In the genomic region with DNA sequence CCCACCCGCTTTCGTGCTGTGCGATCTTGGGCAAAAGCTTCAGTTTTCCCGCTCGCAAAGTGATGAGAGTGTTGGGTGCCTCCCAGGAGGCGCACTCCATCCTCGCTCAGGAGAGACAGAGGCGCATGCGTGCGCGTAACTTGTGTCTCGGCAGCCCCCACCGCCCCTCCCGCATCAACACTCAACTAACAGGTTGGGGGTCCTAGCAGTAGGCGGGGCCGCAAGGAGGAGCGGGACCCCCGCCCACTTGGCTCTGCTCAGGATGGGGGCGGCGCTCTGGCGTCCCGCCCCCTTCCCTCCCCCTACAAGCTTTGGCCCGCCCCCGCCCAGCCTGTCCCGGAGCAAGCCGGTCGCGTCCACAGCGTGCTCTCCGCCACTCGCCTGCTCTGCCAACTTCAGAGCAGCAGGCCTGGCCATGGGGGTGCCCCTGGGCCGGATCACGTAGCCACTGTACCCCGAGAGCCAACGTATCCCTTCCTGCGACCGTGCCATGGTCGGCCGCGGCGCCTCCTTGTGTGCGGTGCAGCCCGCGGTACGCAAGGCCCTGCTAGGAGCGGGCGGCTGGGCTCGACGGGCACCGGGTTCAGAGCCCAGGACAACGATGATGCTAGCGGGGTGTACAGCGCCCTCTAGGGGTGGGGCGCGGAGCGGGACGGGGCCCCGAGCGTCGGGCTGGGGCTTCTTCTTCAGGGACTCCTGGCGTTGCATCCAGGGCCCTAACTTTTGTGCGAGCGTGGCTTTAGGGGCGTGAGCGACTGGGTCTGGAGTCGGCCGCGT, we compare ENCODE assay signal across 8 mouse cellular contexts. TPM values are rescaled to one million over a fixed set of nuclear protein-coding genes. Genes with fewer than 3 reads are reported as not detected.
DNase-seq lines count a peak whose midpoint lies in the region; ATAC-seq and TF ChIP-seq lines count a peak whose summit lies in the region.
"Had no signal": no experiment of that assay in that cellular context is flagged by ENCODE, and none has a peak within 500 bp of the region (broad histone marks: within the 10 kb centered on the region; RNA-seq: fewer than 3 reads in every experiment).

A gene (plus strand): TSS at position 334 of the 777 bp plus-strand sequence.

- no peak for DNase-seq in G1E (ENCODE audit: low spot score)
- DNase-seq in adrenal gland, postnatal 10 days, result peak; percentile 73
- DNase-seq in forebrain, embryonic 10.5 days (ENCODE audit: extremely low spot score, low spot score), result peak; percentile 83
- peak; percentile 62 to 80 for DNase-seq in kidney, postnatal 25 days
- peak; percentile 35 for DNase-seq in lung, postnatal 0 days (ENCODE audit: low spot score)
- DNase-seq in right cerebral cortex, postnatal 14 days, result peak; percentile 54

- WGBS in forebrain, embryonic 10.5 days, result under 1% methylated on average over 68 of the region's 68 CpGs
- under 1% methylated on average over 67 of the region's 68 CpGs for WGBS in heart, embryonic 16.5 days
- 1% methylated on average over 52 of the region's 68 CpGs for WGBS in lung, postnatal 0 days

- peak; percentile 15; the same call in 1 of the 2 replicates for TF ChIP-seq CTCF in G1E (IDR thresholded peaks at IDR 0.05; ENCODE audit: low read depth, low read length)
- TF ChIP-seq CTCF in lung, postnatal 0 days (IDR thresholded peaks at IDR 0.05), result peak; percentile 79

- H3K9me3 ChIP-seq in G1E (replicated peaks), result peaks cover 54% of the 10 kb centered on the region
- no peaks in the 10 kb centered on the region for H3K9me3 ChIP-seq in forebrain, embryonic 10.5 days
- no peaks in the 10 kb centered on the region for H3K9me3 ChIP-seq in heart, embryonic 16.5 days (replicated peaks; ENCODE audit: control insufficient read depth, low read length)
- no peaks in the 10 kb centered on the region for H3K9me3 ChIP-seq in lung, postnatal 0 days (ENCODE audit: low read length)

- H3K36me3 ChIP-seq in G1E (replicated peaks), result no peaks in the 10 kb centered on the region
- peaks cover 11% of the 10 kb centered on the region for H3K36me3 ChIP-seq in forebrain, embryonic 10.5 days (replicated peaks)
- H3K36me3 ChIP-seq in heart, embryonic 16.5 days (ENCODE audit: control insufficient read depth, insufficient read depth), result no peaks in the 10 kb centered on the region
- H3K36me3 ChIP-seq in lung, postnatal 0 days (ENCODE audit: insufficient read depth, low read length), result no peaks in the 10 kb centered on the region

- peak within 1 kb of the TSS; percentile 79 for H3K4me2 ChIP-seq in heart, embryonic 16.5 days (ENCODE audit: low read depth, low read length)
- peak within 1 kb of the TSS; percentile 64 for H3K4me2 ChIP-seq in lung, postnatal 0 days (replicated peaks; ENCODE audit: low read depth, low read length)

- H3K4me1 ChIP-seq in G1E (ENCODE audit: insufficient read depth, low read depth, low read length), result no peaks in the 10 kb centered on the region; the same call in 1 of the 2 replicates
- H3K4me1 ChIP-seq in forebrain, embryonic 10.5 days, result peaks cover 88% of the 10 kb centered on the region
- H3K4me1 ChIP-seq in heart, embryonic 16.5 days (ENCODE audit: control insufficient read depth, insufficient read depth, low read length), result peaks cover 17% of the 10 kb centered on the region; the same call in 1 of the 2 replicates
- H3K4me1 ChIP-seq in lung, postnatal 0 days (ENCODE audit: insufficient read depth, low read depth, low read length), result peaks cover 10% of the 10 kb centered on the region

- peak within 1 kb of the TSS; percentile 88 for H3K27ac ChIP-seq in forebrain, embryonic 10.5 days
- peak within 1 kb of the TSS; percentile 64 for H3K27ac ChIP-seq in heart, embryonic 16.5 days (ENCODE audit: low read length)
- H3K27ac ChIP-seq in lung, postnatal 0 days (ENCODE audit: low read length), result peak within 1 kb of the TSS; percentile 69
- H3K27ac ChIP-seq: macrophage had no signal

- peak within 1 kb of the TSS; percentile 70 for H3K9ac ChIP-seq in heart, embryonic 16.5 days (ENCODE audit: low read length)
- H3K9ac ChIP-seq in lung, postnatal 0 days (replicated peaks; ENCODE audit: low read depth), result peak within 1 kb of the TSS; percentile 44

- ATAC-seq in G1E (ENCODE audit: extremely low read depth, insufficient number of reproducible peaks, low FRiP score, poor library complexity, severe bottlenecking), result no peak
- ATAC-seq in heart, embryonic 16.5 days (replicated peaks; ENCODE audit: extremely low read depth, insufficient read depth, low FRiP score), result peak; percentile 56
- peak; percentile 47 for ATAC-seq in lung, postnatal 0 days

- peak within 1 kb of the TSS; percentile 29; the same call in 1 of the 2 replicates for H3K4me3 ChIP-seq in G1E (ENCODE audit: low read depth, low read length)
- peak within 1 kb of the TSS; percentile 64 for H3K4me3 ChIP-seq in forebrain, embryonic 10.5 days
- H3K4me3 ChIP-seq in heart, embryonic 16.5 days (ENCODE audit: low read length), result peak within 1 kb of the TSS; percentile 55
- H3K4me3 ChIP-seq in lung, postnatal 0 days (ENCODE audit: low read depth, low read length), result peak within 1 kb of the TSS; percentile 46

- peaks cover 4% of the 10 kb centered on the region; the same call in 1 of the 2 replicates for H3K27me3 ChIP-seq in G1E (ENCODE audit: insufficient read depth, low read length)
- peaks cover 81% of the 10 kb centered on the region for H3K27me3 ChIP-seq in forebrain, embryonic 10.5 days (ENCODE audit: poor library complexity, severe bottlenecking)
- peaks cover 66% of the 10 kb centered on the region for H3K27me3 ChIP-seq in heart, embryonic 16.5 days (ENCODE audit: control insufficient read depth, insufficient read depth, low read length)
- H3K27me3 ChIP-seq in lung, postnatal 0 days (replicated peaks; ENCODE audit: insufficient read depth, low read length), result peaks cover 42% of the 10 kb centered on the region

- TF ChIP-seq EP300 in lung, postnatal 0 days (IDR thresholded peaks at IDR 0.05), result no peak

RNA-seq across cellular contexts. Expression of the gene that starts here (rescaled TPM):
- total RNA-seq in G1E (2014; fragmentation: Nextera tagmentation) (not detected in 2 replicates), G1E (2017) (0.06 TPM in 1 of 2 replicates, not detected in the other)
- polyA plus RNA-seq in G1E (2012), result not detected in 2 replicates
- total RNA-seq in adrenal gland, postnatal 10 days (2021), result 10 to 100 TPM; 20.0 to 25.4 TPM
- 3.8 and 4.4 TPM in 2 replicates for polyA plus RNA-seq in forebrain, embryonic 10.5 days (2016; fragmentation: Nextera tagmentation; extraction: Ambion mirVana)
- polyA plus RNA-seq in heart, embryonic 16.5 days (2015; fragmentation: Nextera tagmentation; extraction: Ambion mirVana), result 2.1 and 2.8 TPM in 2 replicates
- 2.9 and 3.0 TPM in 2 replicates for polyA plus RNA-seq in lung, postnatal 0 days (2015; fragmentation: Nextera tagmentation; extraction: Ambion mirVana)
- polyA plus RNA-seq: macrophage had no signal

Comparison
In these comparisons a context has a peak if more than half of its experiments do, and no peak if none do; other contexts are left out.
1. RNA of the gene that starts here (total RNA-seq): 20.0 to 25.4 TPM in adrenal gland, postnatal 10 days; 0.06 TPM in G1E; every median in the first group is over 10 times any median in the second.
2. Peak in every context shown above with its lines, with median percentiles within 50 percentile points of each other: H3K4me3 ChIP-seq and H3K27ac ChIP-seq.